Mouse (Mus musculus) neutrophil, adult 5-6 weeks (primary cell): Measurements from ENCODE around the gene Tsen54. TPM values are rescaled to one million over a fixed set of nuclear protein-coding genes. Genes with fewer than 3 reads are reported as not detected.
"Not testable (repeated sequence)": the region's sequence is repeated elsewhere in the genome, so short reads cannot be mapped to it uniquely, and the experiment has no call there.

ENCODE experiments used
- ATAC-seq: fragments of 151-379, 151-347 bp; 2 replicates; pipeline ENCODE4 v1.8.0; 2017; ENCODE audit warnings: mild to moderate bottlenecking, moderate TSS enrichment; ENCODE audit not compliant: insufficient number of reproducible peaks, poor library complexity, low FRiP score, severe bottlenecking; ENCODE audit errors: extremely low read depth
- total RNA-seq: library from RNA; stranded (forward); fragments of 200-1000 nt; gene quantifications from 2 replicates; pipeline ENCODE4 v1.2.3, GENCODE M21; 2017

Tsen54 gene
- total RNA-seq, 1 experiment from 2014 or later: 15.2 TPM

GRCm38 (mm10) chr11:115843891-115844239 is 29.3 kb downstream of the Tsen54 start:
- ATAC-seq: no peak

GRCm38 (mm10) chr11:115844240-115844639 is 29.7 kb downstream of the Tsen54 start:
- no peak for ATAC-seq

- no peak for ATAC-seq
These were observed 31.3 kb downstream of the Tsen54 start for GRCm38 (mm10) chr11:115845819-115846218.

GRCm38 (mm10) chr11:115854674-115855073 is 40.1 kb downstream of the Tsen54 start:
- ATAC-seq: no peak

GRCm38 (mm10) chr11:115857146-115857545 is 42.6 kb downstream of the Tsen54 start:
- ATAC-seq: not testable (repeated sequence)

GRCm38 (mm10) chr11:115857936-115858335 is 43.4 kb downstream of the Tsen54 start:
- ATAC-seq: no peak

GRCm38 (mm10) chr11:115858354-115858753 is 43.8 kb downstream of the Tsen54 start, which contains the start of gene Myo15b:
TSS of gene Myo15b (plus strand) at chr11:115858406.
- ATAC-seq: no peak

GRCm38 (mm10) chr11:115859143-115859945 is 44.8 kb downstream of the Tsen54 start:
- ATAC-seq: peak; percentile 57

- no peak for ATAC-seq
These were observed 49.4 kb downstream of the Tsen54 start for GRCm38 (mm10) chr11:115863895-115864294.

GRCm38 (mm10) chr11:115869393-115869792 is 54.9 kb downstream of the Tsen54 start:
- ATAC-seq: no peak

GRCm38 (mm10) chr11:115872437-115872836 is 57.9 kb downstream of the Tsen54 start:
- no peak for ATAC-seq

Other genes starting within 250 kb of the Tsen54 start
- 23.5 and 27.0 TPM in 2 replicates for gene Mrps7, start 210.8 kb upstream of the Tsen54 start, total RNA-seq
- gene Gga3, start 210.7 kb upstream of the Tsen54 start, total RNA-seq: 63.1 and 82.1 TPM in 2 replicates
- gene Mif4gd, start 201.8 kb upstream of the Tsen54 start, total RNA-seq: 167 and 177 TPM in 2 replicates
- 51.0 and 53.3 TPM in 2 replicates for gene Slc25a19, start 186.4 kb upstream of the Tsen54 start, total RNA-seq
- gene Grb2, start 106.1 kb upstream of the Tsen54 start, total RNA-seq: 59.5 and 71.5 TPM in 2 replicates
- 17.1 and 19.8 TPM in 2 replicates for gene Tmem94, start 49.3 kb upstream of the Tsen54 start, total RNA-seq
- 2.3 and 4.5 TPM in 2 replicates for gene Caskin2, start 1.1 kb upstream of the Tsen54 start, total RNA-seq
- 12.8 and 14.1 TPM in 2 replicates for gene Llgl2, start 9.3 kb downstream of the Tsen54 start, total RNA-seq
- gene Myo15b, start 43.7 kb downstream of the Tsen54 start, total RNA-seq: under 0.01 TPM in 1 of 2 replicates, not detected in the other
- gene Smim5, start 85.2 kb downstream of the Tsen54 start, total RNA-seq: 1.2 and 2.6 TPM in 2 replicates
- gene Smim6, start 97.3 kb downstream of the Tsen54 start, total RNA-seq: not detected in 2 replicates
- gene Sap30bp, start 118.6 kb downstream of the Tsen54 start, total RNA-seq: 125 and 148 TPM in 2 replicates
- 44.4 and 54.2 TPM in 2 replicates for gene Recql5, start 118.8 kb downstream of the Tsen54 start, total RNA-seq
- 0.23 and 0.25 TPM in 2 replicates for gene Itgb4, start 160.0 kb downstream of the Tsen54 start, total RNA-seq
- gene Galk1, start 198.0 kb downstream of the Tsen54 start, total RNA-seq: 3.6 and 7.9 TPM in 2 replicates
- gene H3f3b, start 213.2 kb downstream of the Tsen54 start, total RNA-seq: 1,276 and 1,299 TPM in 2 replicates
- gene Unk, start 215.6 kb downstream of the Tsen54 start, total RNA-seq: 22.5 and 24.2 TPM in 2 replicates